ENCODE assay signal across 19 mouse cellular contexts in genomic region chr3:66462341-66462740, GRCm38 (mm10).
DNase-seq lines count a peak whose midpoint lies in the region; ATAC-seq and TF ChIP-seq lines count a peak whose summit lies in the region.
"Had no signal": no experiment of that assay in that cellular context is flagged by ENCODE, and none has a peak within 500 bp of the region (broad histone marks: within the 10 kb centered on the region; RNA-seq: fewer than 3 reads in every experiment).

No protein-coding gene starts in this region.

- H3K4me2 ChIP-seq in lung, embryonic 14.5 days: no peak overlapping the region
- H3K4me2 ChIP-seq in lung, embryonic 16.5 days (ENCODE audit: low read depth, low read length): no peak overlapping the region
- H3K4me2 ChIP-seq in lung, postnatal 0 days (replicated peaks; ENCODE audit: low read depth, low read length): no peak overlapping the region

- H3K27me3 ChIP-seq in lung, embryonic 14.5 days (ENCODE audit: insufficient read depth, low read length): no peaks in the 10 kb centered on the region
- no peaks in the 10 kb centered on the region for H3K27me3 ChIP-seq in lung, embryonic 16.5 days (ENCODE audit: control insufficient read depth, insufficient read depth, low read depth, low read length)
- H3K27me3 ChIP-seq in lung, postnatal 0 days (replicated peaks; ENCODE audit: insufficient read depth, low read length): no peaks in the 10 kb centered on the region
- H3K27me3 ChIP-seq: CH12.LX had no signal

- no peak for TF ChIP-seq EP300 in lung, postnatal 0 days (IDR thresholded peaks at IDR 0.05)

- WGBS in lung, embryonic 14.5 days: 55% methylated on average over 1 of the region's 1 CpGs
- 63% methylated on average over 1 of the region's 1 CpGs for WGBS in lung, embryonic 16.5 days
- 68% methylated on average over 1 of the region's 1 CpGs for WGBS in lung, postnatal 0 days

- H3K27ac ChIP-seq in lung, embryonic 14.5 days (ENCODE audit: low read depth): no peak overlapping the region
- H3K27ac ChIP-seq in lung, embryonic 16.5 days (ENCODE audit: low read length): no peak overlapping the region
- no peak overlapping the region for H3K27ac ChIP-seq in lung, postnatal 0 days (ENCODE audit: low read length)

- ATAC-seq in lung, embryonic 14.5 days (ENCODE audit: insufficient read depth): peak; percentile 86
- ATAC-seq in lung, embryonic 16.5 days (ENCODE audit: low read depth): peak; percentile 51; the same call in 1 of the 2 replicates
- ATAC-seq in lung, postnatal 0 days: no peak
- ATAC-seq: activated CD4-positive, CD25-positive, alpha-beta regulatory T cell, adult 4 months; CD4-positive, CD25-positive, alpha-beta regulatory T cell, adult 4 months; Patski had no signal

- H3K4me3 ChIP-seq in lung, embryonic 14.5 days (ENCODE audit: low read depth, low read length): no peak overlapping the region
- no peak overlapping the region for H3K4me3 ChIP-seq in lung, embryonic 16.5 days (ENCODE audit: low read length)
- H3K4me3 ChIP-seq in lung, postnatal 0 days (ENCODE audit: low read depth, low read length): no peak overlapping the region

- no peak for TF ChIP-seq CTCF in lung, embryonic 14.5 days (IDR thresholded peaks at IDR 0.05; ENCODE audit: low read depth)
- TF ChIP-seq CTCF in lung, postnatal 0 days (IDR thresholded peaks at IDR 0.05): no peak

- no peaks in the 10 kb centered on the region for H3K9me3 ChIP-seq in lung, embryonic 14.5 days (ENCODE audit: low read depth, low read length)
- no peaks in the 10 kb centered on the region for H3K9me3 ChIP-seq in lung, embryonic 16.5 days (ENCODE audit: control insufficient read depth, low read length)
- no peaks in the 10 kb centered on the region for H3K9me3 ChIP-seq in lung, postnatal 0 days (ENCODE audit: low read length)
- H3K9me3 ChIP-seq: G1E had no signal

- H3K36me3 ChIP-seq in lung, embryonic 14.5 days (ENCODE audit: insufficient read depth): no peaks in the 10 kb centered on the region
- H3K36me3 ChIP-seq in lung, embryonic 16.5 days (ENCODE audit: control insufficient read depth, insufficient read depth, low read length): no peaks in the 10 kb centered on the region
- no peaks in the 10 kb centered on the region for H3K36me3 ChIP-seq in lung, postnatal 0 days (ENCODE audit: insufficient read depth, low read length)
- H3K36me3 ChIP-seq: G1E had no signal

- no peaks in the 10 kb centered on the region for H3K4me1 ChIP-seq in lung, embryonic 14.5 days (ENCODE audit: insufficient read depth)
- H3K4me1 ChIP-seq in lung, embryonic 16.5 days (replicated peaks; ENCODE audit: control insufficient read depth, insufficient read depth, low read length): peaks cover 2% of the 10 kb centered on the region; the same call in 1 of the 2 replicates
- no peaks in the 10 kb centered on the region for H3K4me1 ChIP-seq in lung, postnatal 0 days (ENCODE audit: insufficient read depth, low read depth, low read length)

- DNase-seq in lung, embryonic 14.5 days: peak; percentile 65
- DNase-seq in lung, postnatal 25 days (ENCODE audit: low spot score): no peak
- DNase-seq in lung, postnatal 0 days (ENCODE audit: low spot score): no peak
- DNase-seq: adrenal gland, adult 2 months; adrenal gland, adult 8-10 months; adrenal gland, postnatal 10 days; adrenal gland, postnatal 14 days; adrenal gland, postnatal 25 days; adrenal gland, postnatal 36 days; B cell, adult 2 months; cerebellum, adult 11 months; cerebellum, adult 11-12 months; cerebellum, adult 18-20 months had no signal

- H3K9ac ChIP-seq in lung, embryonic 14.5 days: no peak overlapping the region
- no peak overlapping the region for H3K9ac ChIP-seq in lung, embryonic 16.5 days (ENCODE audit: low read length)
- H3K9ac ChIP-seq in lung, postnatal 0 days (replicated peaks; ENCODE audit: low read depth): no peak overlapping the region
